Mouse (Mus musculus) bone marrow macrophage, adult 2 months (primary cell): ENCODE data around the gene Tspan18. TPM values are rescaled to one million over a fixed set of nuclear protein-coding genes. Genes with fewer than 3 reads are reported as not detected.

Experiments used
- H3K27ac ChIP-seq: 2 replicates; pipeline ENCODE4 v1.5.1; 2012; ENCODE audit warnings: low read depth, low read length; ENCODE audit not compliant: insufficient read depth
- H3K4me1 ChIP-seq: 2 replicates; pipeline ENCODE4 v1.6.1; 2012; ENCODE audit warnings: low read length; ENCODE audit not compliant: control insufficient read depth, insufficient read depth
- H3K4me3 ChIP-seq: 2 replicates; pipeline ENCODE4 v1.5.1; 2012; ENCODE audit warnings: mild to moderate bottlenecking, low read length, moderate library complexity; ENCODE audit not compliant: insufficient read depth
- CTCF ChIP-seq: IDR thresholded peaks from 2 replicates; pipeline ENCODE4 v1.5.1; 2012; ENCODE audit warnings: low read depth, mild to moderate bottlenecking, low read length, moderate library complexity
- POLR2A ChIP-seq: IDR thresholded peaks from 2 replicates; pipeline ENCODE4 v1.6.1; 2012; ENCODE audit warnings: mild to moderate bottlenecking, low read depth, low read length, borderline replicate concordance
- polyA plus RNA-seq: library from polyadenylated mRNA; stranded (reverse); fragments of >200 nt; gene quantifications from 2 replicates; pipeline ENCODE4 v1.2.4, GENCODE M21; 2012; ENCODE audit not compliant: missing spikeins, insufficient read depth, insufficient read length

Tspan18 gene
- polyA plus RNA-seq, 1 experiment = not detected

GRCm38 (mm10) chr2:93170845-93171200 is 163.5 kb downstream of the Tspan18 start:
- peaks cover 3% of the 10 kb centered on the region; the same call in 1 of the 2 replicates for H3K4me1 ChIP-seq
- no peak overlapping the region for H3K4me3 ChIP-seq
- TF ChIP-seq CTCF (no peak), POLR2A (no peak)
- no peak overlapping the region for H3K27ac ChIP-seq

GRCm38 (mm10) chr2:93170156-93170844 is 164.0 kb downstream of the Tspan18 start:
- H3K4me3 ChIP-seq = no peak overlapping the region
- peaks cover 3% of the 10 kb centered on the region; the same call in 1 of the 2 replicates for H3K4me1 ChIP-seq
- H3K27ac ChIP-seq = no peak overlapping the region
- no peak for TF ChIP-seq POLR2A
- TF ChIP-seq CTCF = no peak

- Histone ChIP-seq H3K4me1 (peaks cover 6% of the 10 kb centered on the region; the same call in 1 of the 2 replicates), H3K4me3 (no peak overlapping the region), H3K27ac (no peak overlapping the region)
- TF ChIP-seq CTCF = no peak
- TF ChIP-seq POLR2A = no peak
Observed at GRCm38 (mm10) chr2:93166734-93167406, 167.4 kb downstream of the Tspan18 start.

- H3K4me3 ChIP-seq = no peak overlapping the region
- peaks cover 11% of the 10 kb centered on the region for H3K4me1 ChIP-seq
- no peak overlapping the region for H3K27ac ChIP-seq
- TF ChIP-seq CTCF (no peak), POLR2A (no peak)
Observed at GRCm38 (mm10) chr2:93166295-93166694, 168.0 kb downstream of the Tspan18 start.

- H3K4me3 ChIP-seq = no peak overlapping the region
Observed at GRCm38 (mm10) chr2:93163750-93164335, 170.5 kb downstream of the Tspan18 start.

DNA sequence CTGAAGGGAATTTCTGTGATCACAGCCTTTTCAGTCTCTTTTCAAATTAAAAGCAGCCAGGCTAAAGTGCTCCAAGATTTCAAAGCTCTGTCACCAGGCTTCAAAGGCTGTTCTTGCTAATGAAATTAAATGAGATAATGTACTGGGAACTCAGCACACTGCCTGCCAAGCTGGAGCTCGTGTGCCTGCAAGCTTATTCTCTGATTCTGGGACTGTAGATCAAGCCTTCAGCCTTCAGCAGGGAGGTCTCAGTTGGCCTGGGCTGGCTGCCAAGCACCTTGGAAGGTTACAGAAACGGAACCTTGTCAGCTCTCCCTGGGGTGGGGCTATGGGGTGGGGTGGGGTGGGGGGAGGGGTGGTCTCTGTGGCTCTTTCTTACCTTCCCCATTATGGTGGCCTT is 171.0 kb downstream of the Tspan18 start:
- Histone ChIP-seq H3K4me1 (peaks cover 11% of the 10 kb centered on the region), H3K4me3 (no peak overlapping the region), H3K27ac (no peak overlapping the region)
- TF ChIP-seq CTCF = no peak
- TF ChIP-seq POLR2A = no peak

More at GRCm38 (mm10) chr2:93163750-93164335, 170.5 kb downstream of the Tspan18 start:
- Histone ChIP-seq H3K27ac (no peak overlapping the region), H3K4me1 (peaks cover 11% of the 10 kb centered on the region)
- no peak for TF ChIP-seq POLR2A
- TF ChIP-seq CTCF = no peak

GRCm38 (mm10) chr2:93162791-93163190 is 171.5 kb downstream of the Tspan18 start:
- no peak overlapping the region for H3K4me3 ChIP-seq
- H3K4me1 ChIP-seq = peaks cover 11% of the 10 kb centered on the region
- no peak for TF ChIP-seq POLR2A
- no peak for TF ChIP-seq CTCF
- no peak overlapping the region for H3K27ac ChIP-seq

DNA sequence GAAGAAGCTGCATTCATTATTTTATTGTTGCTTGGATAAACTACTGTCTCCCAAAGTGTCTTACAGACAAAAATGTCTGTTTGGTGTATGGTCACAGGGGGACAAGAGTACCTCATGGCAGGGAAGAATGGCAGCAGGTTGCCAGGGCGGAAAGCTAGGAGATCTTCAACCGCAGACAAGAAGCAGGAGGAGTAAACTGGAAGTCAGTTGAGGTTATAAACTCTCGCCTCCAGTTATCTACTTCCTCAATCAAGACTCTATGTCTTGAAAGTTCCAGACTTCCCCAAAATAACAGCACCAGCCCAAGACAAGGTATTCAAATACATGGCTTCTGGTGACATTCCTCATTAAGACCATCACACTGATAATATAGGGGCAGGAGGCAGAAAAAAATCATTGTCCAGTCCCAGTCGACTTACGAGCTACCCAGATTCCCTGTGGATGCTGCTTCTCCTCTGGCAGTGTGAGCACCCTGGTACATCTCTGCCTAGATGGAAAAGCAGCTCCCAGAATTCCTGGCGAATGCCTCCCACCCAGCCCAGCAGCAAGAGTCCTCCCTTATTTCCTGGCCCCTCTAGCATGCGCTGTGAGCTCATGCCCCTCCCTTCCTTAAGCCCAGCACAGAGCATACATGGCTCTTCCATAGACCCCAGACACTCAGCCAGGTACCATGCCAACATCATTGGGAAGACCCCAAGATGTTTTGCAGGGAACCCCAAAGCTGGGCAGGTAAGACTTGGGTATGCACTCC is 172.2 kb downstream of the Tspan18 start:
- no peak overlapping the region for H3K4me3 ChIP-seq
- H3K27ac ChIP-seq = no peak overlapping the region
- TF ChIP-seq CTCF (no peak), POLR2A (no peak)
- peaks cover 11% of the 10 kb centered on the region for H3K4me1 ChIP-seq

GRCm38 (mm10) chr2:93160467-93161035 is 173.8 kb downstream of the Tspan18 start:
- peaks cover 8% of the 10 kb centered on the region for H3K4me1 ChIP-seq
- no peak for TF ChIP-seq CTCF
- TF ChIP-seq POLR2A = no peak
- H3K27ac ChIP-seq = no peak overlapping the region
- no peak overlapping the region for H3K4me3 ChIP-seq
